Mouse (Mus musculus): ENCODE measurements around the gene Cyp1b1. TPM values are rescaled to one million over a fixed set of nuclear protein-coding genes. Genes with fewer than 3 reads are reported as not detected.

The Cyp1b1 gene
- polyA plus RNA-seq, 1 experiment from 2014 or later, result 10.1 TPM

DNA sequence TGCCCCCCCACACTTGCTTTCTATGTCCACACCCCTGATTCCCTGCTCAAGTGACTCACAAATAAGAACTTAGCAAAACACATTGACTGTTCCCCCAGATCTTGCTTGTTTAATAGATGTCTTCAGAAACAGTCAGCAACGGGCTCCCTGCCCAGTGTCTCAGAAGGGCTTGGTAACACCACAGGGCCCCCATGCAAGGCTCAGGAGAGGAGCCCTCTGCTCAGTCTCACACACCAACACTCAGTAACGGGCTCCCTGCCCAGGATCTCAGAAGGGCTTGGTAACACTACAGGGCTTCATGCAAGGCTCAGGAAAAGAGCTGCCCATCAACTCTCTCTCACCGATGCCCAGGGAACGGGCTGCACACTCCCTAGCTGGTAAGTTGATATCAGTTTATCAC, 19.8 kb downstream of the Cyp1b1 start:
- Histone ChIP-seq H3K4me3 (no peak overlapping the region), H3K9ac (no peak overlapping the region), H3K27me3 (no peaks in the 10 kb centered on the region), H3K36me3 (no peaks in the 10 kb centered on the region), H3K4me1 (no peaks in the 10 kb centered on the region), H3K27ac (no peak overlapping the region), H3K9me3 (no peaks in the 10 kb centered on the region), H3K4me2 (replicated peaks) (no peak overlapping the region)
- WGBS, result 85% methylated on average over 4 of the region's 4 CpGs
- no peak for ATAC-seq (ENCODE audit: insufficient number of reproducible peaks, insufficient read depth, low FRiP score, low TSS enrichment)

DNA sequence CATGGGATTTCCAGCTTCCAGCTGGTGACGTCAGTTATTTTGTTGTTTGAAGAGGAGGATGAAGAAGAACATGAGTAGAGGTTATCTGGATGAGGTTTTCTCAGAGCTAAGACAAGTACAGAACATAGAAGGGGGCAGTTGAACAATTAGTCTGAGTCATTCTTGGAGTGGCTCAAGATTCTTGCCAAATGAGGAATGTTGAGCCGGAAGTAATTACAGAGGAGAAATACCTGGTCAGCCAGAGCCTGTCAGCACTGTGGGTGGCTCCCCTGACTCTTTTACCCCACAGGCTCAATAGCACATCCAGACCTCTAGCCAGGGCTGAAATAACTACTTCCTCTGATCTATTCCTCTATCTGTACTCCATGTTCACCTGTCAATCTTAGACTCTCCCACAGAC, 44.0 kb downstream of the Cyp1b1 start:
- Histone ChIP-seq H3K27ac (no peak overlapping the region), H3K4me1 (no peaks in the 10 kb centered on the region), H3K4me2 (replicated peaks) (no peak overlapping the region), H3K9me3 (no peaks in the 10 kb centered on the region), H3K9ac (no peak overlapping the region), H3K4me3 (no peak overlapping the region), H3K36me3 (no peaks in the 10 kb centered on the region), H3K27me3 (no peaks in the 10 kb centered on the region)
- ATAC-seq (ENCODE audit: insufficient number of reproducible peaks, insufficient read depth, low FRiP score, low TSS enrichment), result no peak
- WGBS, result 42% methylated on average over 2 of the region's 2 CpGs

DNA sequence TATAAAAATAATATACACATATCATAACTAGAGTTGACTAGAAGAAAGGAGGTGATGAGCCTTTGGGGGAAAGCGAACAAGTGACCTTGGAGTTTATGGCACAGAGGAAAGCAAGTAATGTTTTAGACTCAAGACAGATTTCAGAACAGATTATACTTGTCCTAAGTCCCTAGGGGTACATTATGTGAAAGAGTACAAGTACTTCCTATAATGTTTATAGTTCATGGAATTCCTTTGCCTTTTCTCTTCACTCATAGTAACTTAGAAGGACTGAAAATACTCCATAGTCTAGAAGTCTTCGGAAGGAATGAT, 50.8 kb downstream of the Cyp1b1 start:
- Histone ChIP-seq H3K36me3 (no peaks in the 10 kb centered on the region), H3K4me2 (replicated peaks) (no peak overlapping the region), H3K27ac (no peak overlapping the region), H3K9me3 (no peaks in the 10 kb centered on the region), H3K9ac (no peak overlapping the region), H3K27me3 (no peaks in the 10 kb centered on the region), H3K4me3 (no peak overlapping the region), H3K4me1 (no peaks in the 10 kb centered on the region)
- 77% methylated on average over 2 of the region's 2 CpGs for WGBS
- ATAC-seq (ENCODE audit: insufficient number of reproducible peaks, insufficient read depth, low FRiP score, low TSS enrichment), result no peak

DNA sequence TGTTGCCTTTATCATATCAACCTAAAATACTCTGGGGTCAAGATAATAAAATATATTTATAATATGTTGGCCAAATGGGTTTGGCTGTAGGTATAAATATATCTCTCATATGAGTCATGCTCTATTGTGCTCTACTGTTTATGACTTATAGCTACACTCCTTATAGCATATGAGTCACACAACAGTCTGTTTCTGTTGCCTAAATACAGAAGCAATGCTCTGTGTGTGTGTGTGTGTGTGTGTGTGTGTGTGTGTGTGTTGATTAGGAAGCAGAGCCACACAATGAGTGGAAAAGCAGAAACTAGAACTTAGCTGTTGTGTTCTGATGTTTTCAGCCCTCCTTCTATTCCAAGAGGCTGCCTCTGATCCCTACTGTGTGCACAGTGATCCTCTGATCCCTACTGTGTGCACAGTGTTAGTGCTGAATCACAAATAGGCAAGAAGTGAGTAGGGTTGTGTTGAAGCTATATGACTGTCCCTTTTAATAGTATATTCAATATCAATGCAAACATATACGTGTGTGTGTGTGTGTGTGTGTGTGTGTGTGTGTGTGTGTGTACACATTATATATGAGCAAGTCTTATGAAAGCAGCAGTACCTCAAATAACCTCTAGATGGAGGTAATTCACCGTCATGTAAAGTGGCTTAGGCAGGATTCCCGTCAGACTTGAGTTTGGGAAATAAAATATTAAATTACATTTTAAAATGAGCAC, 51.3 kb downstream of the Cyp1b1 start:
- WGBS, result 14% methylated on average over 3 of the region's 3 CpGs
- no peaks in the 10 kb centered on the region for H3K36me3 ChIP-seq
- H3K4me3 ChIP-seq, result no peak overlapping the region
- H3K9me3 ChIP-seq, result no peaks in the 10 kb centered on the region
- no peaks in the 10 kb centered on the region for H3K4me1 ChIP-seq
- no peak for ATAC-seq (ENCODE audit: insufficient number of reproducible peaks, insufficient read depth, low FRiP score, low TSS enrichment)
- no peak overlapping the region for H3K4me2 ChIP-seq (replicated peaks)
- no peak overlapping the region for H3K27ac ChIP-seq
- no peaks in the 10 kb centered on the region for H3K27me3 ChIP-seq
- no peak overlapping the region for H3K9ac ChIP-seq

DNA sequence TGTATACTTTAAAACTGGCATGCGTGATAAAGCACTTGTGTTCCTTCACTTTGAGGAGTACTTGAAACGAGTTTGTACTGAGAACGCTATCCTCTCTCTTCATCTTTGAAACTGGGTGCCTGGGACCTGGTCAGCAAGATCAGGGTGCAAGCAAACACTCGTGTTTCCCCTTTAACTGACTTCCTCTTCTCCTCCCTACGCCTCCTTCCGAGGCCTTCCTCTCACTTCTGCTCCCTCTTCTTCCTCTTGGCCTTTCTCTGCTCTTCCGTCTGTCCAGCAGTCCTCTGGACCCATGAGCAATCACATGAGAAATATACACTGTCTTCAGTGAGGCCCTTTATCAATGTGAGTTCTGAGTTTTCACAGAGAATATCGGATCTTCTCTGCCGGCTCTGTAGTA, 53.0 kb downstream of the Cyp1b1 start:
- H3K36me3 ChIP-seq, result no peaks in the 10 kb centered on the region
- no peaks in the 10 kb centered on the region for H3K27me3 ChIP-seq
- H3K4me2 ChIP-seq (replicated peaks), result no peak overlapping the region
- H3K9me3 ChIP-seq, result no peaks in the 10 kb centered on the region
- 0 out of 2 replicates have a peak, but pooled peaks cover 2% of the 10 kb centered on the region for H3K4me1 ChIP-seq
- H3K9ac ChIP-seq, result no peak overlapping the region
- H3K27ac ChIP-seq, result no peak overlapping the region
- 84% methylated on average over 9 of the region's 9 CpGs for WGBS
- no peak overlapping the region for H3K4me3 ChIP-seq
- ATAC-seq (ENCODE audit: insufficient number of reproducible peaks, insufficient read depth, low FRiP score, low TSS enrichment), result no peak

DNA sequence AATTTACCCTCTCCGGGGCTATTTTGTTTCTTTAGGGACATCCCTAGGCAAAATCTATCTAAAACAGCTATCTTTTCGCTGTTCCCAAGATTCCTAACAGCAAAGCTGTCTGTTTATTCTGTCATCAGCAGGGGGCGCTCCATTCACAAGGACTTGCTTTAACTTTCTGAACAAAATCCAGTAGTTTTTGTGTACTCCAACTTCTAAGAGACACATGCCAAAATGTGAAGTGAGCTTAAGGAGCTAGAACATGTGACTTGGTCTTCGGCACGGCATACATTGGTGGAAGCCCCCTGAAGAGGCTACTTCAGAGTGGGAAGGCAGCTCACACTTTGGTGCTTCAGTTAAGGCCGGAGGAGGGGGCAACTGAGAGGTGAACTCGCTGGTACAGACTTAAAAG, 53.5 kb downstream of the Cyp1b1 start:
- no peaks in the 10 kb centered on the region for H3K9me3 ChIP-seq
- H3K4me2 ChIP-seq (replicated peaks), result no peak overlapping the region
- no peak for ATAC-seq (ENCODE audit: insufficient number of reproducible peaks, insufficient read depth, low FRiP score, low TSS enrichment)
- H3K36me3 ChIP-seq, result no peaks in the 10 kb centered on the region
- WGBS, result 45% methylated on average over 7 of the region's 7 CpGs
- H3K9ac ChIP-seq, result no peak overlapping the region
- no peak overlapping the region for H3K27ac ChIP-seq
- 0 out of 2 replicates have a peak, but pooled peaks cover 2% of the 10 kb centered on the region for H3K4me1 ChIP-seq
- H3K4me3 ChIP-seq, result no peak overlapping the region
- no peaks in the 10 kb centered on the region for H3K27me3 ChIP-seq

DNA sequence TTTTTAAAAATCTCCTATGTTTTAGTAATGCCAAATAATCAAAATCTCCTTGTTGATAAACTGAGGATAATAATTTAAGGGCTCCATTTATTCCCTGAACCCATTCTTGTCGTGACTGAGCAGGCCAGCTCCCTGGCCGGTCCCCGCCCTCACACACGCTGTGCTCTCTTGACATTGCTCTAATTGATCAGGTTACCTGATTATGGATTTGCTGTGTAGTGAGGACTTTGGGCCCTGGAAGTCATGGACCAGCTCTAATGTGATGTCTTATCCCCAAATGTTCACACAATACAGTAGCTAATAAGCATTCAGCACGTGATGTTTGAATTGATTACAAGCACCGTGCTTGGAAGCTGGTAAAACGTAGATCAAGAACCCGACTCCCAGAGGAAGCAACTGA, 56.0 kb downstream of the Cyp1b1 start:
- H3K27me3 ChIP-seq, result no peaks in the 10 kb centered on the region
- H3K4me1 ChIP-seq, result 0 out of 2 replicates have a peak, but pooled peaks cover 2% of the 10 kb centered on the region
- no peak overlapping the region for H3K4me2 ChIP-seq (replicated peaks)
- 72% methylated on average over 8 of the region's 8 CpGs for WGBS
- no peak for ATAC-seq (ENCODE audit: insufficient number of reproducible peaks, insufficient read depth, low FRiP score, low TSS enrichment)
- H3K27ac ChIP-seq, result no peak overlapping the region
- H3K9me3 ChIP-seq, result no peaks in the 10 kb centered on the region
- H3K9ac ChIP-seq, result no peak overlapping the region
- H3K36me3 ChIP-seq, result no peaks in the 10 kb centered on the region
- no peak overlapping the region for H3K4me3 ChIP-seq

DNA sequence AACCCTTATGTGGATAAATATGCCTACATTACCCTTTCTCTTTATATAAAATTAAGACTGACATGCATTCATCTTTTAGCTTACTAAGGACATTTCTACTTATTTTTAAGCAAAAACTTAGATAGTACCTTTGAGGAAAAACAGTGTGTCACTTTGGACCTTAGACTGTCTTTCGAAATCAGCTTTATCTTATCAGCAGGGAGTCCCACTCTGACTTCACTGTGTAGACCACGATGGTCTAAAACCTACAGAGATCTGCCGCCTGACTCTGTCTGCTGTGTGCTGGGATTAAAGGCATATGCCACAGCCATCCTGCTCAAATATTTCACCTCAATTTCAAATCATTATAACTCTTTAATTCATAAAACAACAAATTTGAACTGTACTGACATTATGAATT, 56.4 kb downstream of the Cyp1b1 start:
- 58% methylated on average over 3 of the region's 3 CpGs for WGBS
- ATAC-seq (ENCODE audit: insufficient number of reproducible peaks, insufficient read depth, low FRiP score, low TSS enrichment), result no peak

DNA sequence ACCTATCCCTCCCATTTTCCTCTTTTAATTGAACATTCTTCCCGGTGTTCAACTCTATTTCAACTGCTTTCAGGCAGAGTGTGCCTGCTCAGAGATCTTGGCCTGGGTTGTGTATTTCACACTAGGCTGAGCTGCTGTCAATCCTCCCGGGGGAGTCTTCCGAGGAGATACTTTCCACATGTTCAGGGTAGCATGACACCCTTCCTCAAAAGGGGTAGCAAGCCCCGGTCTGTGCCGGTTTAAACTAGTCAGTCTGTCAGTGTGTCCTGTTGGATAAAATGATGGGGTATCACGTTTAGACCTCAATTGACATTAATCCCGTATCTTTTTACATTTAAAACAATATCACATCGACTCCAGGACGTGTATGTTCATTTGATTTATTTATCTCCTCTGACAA, 57.1 kb downstream of the Cyp1b1 start:
- WGBS, result 37% methylated on average over 9 of the region's 9 CpGs
- H3K27me3 ChIP-seq, result no peaks in the 10 kb centered on the region
- H3K4me3 ChIP-seq, result no peak overlapping the region
- no peaks in the 10 kb centered on the region for H3K36me3 ChIP-seq
- H3K9me3 ChIP-seq, result no peaks in the 10 kb centered on the region
- H3K9ac ChIP-seq, result no peak overlapping the region
- H3K4me1 ChIP-seq, result 0 out of 2 replicates have a peak, but pooled peaks cover 2% of the 10 kb centered on the region
- H3K4me2 ChIP-seq (replicated peaks), result no peak overlapping the region
- H3K27ac ChIP-seq, result no peak overlapping the region
- no peak for ATAC-seq (ENCODE audit: insufficient number of reproducible peaks, insufficient read depth, low FRiP score, low TSS enrichment)

More for the DNA sequence above, 56.4 kb downstream of the Cyp1b1 start:
- Histone ChIP-seq H3K9me3 (no peaks in the 10 kb centered on the region), H3K4me1 (0 out of 2 replicates have a peak, but pooled peaks cover 2% of the 10 kb centered on the region), H3K27me3 (no peaks in the 10 kb centered on the region), H3K4me2 (replicated peaks) (no peak overlapping the region), H3K9ac (no peak overlapping the region), H3K4me3 (no peak overlapping the region), H3K27ac (no peak overlapping the region), H3K36me3 (no peaks in the 10 kb centered on the region)

DNA sequence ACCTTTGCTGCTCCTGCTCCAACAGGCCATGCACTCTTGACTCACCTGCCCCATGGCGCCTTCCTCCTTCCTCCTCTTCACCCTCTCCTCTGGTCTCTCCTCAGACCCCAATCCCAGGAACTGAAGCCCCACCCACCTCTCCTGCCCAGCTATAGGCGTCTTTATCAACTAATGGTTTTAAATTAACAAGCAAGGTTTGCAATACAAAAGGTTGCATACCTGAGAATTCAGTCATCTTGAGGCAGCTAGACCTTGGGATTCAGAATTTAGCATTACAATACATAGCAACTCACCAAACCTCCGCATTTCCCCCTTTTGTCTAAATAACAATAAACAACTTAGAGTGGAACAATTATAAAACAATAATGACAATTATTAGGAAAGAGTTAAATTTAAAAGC, 60.7 kb downstream of the Cyp1b1 start:
- Histone ChIP-seq H3K27me3 (no peaks in the 10 kb centered on the region), H3K4me3 (no peak overlapping the region), H3K27ac (no peak overlapping the region), H3K9ac (no peak overlapping the region), H3K9me3 (no peaks in the 10 kb centered on the region), H3K36me3 (no peaks in the 10 kb centered on the region), H3K4me1 (0 out of 2 replicates have a peak, but pooled peaks cover 2% of the 10 kb centered on the region), H3K4me2 (replicated peaks) (no peak overlapping the region)
- 64% methylated on average over 3 of the region's 3 CpGs for WGBS
- no peak for ATAC-seq (ENCODE audit: insufficient number of reproducible peaks, insufficient read depth, low FRiP score, low TSS enrichment)

DNA sequence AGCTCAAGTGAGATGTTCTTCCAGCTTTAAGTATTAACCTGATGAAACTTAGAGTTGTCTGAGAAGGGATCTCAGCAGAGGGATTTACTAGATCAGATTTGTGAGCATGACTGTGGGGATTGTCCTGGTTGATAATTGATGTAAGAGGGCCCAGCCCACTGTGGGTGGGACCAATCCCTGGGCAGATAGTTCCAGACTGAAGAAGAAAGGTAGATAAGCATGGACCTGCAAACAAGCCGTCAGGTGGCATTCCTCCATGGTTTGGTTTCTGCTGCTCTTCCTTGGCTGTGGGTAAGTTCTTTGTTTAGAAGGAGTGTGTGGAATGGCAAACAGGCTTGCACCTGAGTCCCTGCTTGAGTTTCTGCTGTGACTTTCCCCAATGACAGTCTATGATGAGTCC, 61.7 kb downstream of the Cyp1b1 start:
- Histone ChIP-seq H3K27me3 (no peaks in the 10 kb centered on the region), H3K4me3 (no peak overlapping the region), H3K27ac (no peak overlapping the region), H3K9me3 (no peaks in the 10 kb centered on the region), H3K36me3 (no peaks in the 10 kb centered on the region), H3K4me1 (0 out of 2 replicates have a peak, but pooled peaks cover 2% of the 10 kb centered on the region), H3K4me2 (replicated peaks) (no peak overlapping the region), H3K9ac (no peak overlapping the region)
- ATAC-seq (ENCODE audit: insufficient number of reproducible peaks, insufficient read depth, low FRiP score, low TSS enrichment), result no peak
- 76% methylated on average over 1 of the region's 1 CpGs for WGBS

Measured in embryonic facial prominence, embryonic 12.5 days (tissue).